Mouse (Mus musculus): ENCODE measurements at regions not wholly inside any gene's neighbourhood (a gene's known extent, or its start where the extent isn't known, plus 50 kb on each side); places are given as distances from the start of the nearest gene placed in this dataset.

DNA sequence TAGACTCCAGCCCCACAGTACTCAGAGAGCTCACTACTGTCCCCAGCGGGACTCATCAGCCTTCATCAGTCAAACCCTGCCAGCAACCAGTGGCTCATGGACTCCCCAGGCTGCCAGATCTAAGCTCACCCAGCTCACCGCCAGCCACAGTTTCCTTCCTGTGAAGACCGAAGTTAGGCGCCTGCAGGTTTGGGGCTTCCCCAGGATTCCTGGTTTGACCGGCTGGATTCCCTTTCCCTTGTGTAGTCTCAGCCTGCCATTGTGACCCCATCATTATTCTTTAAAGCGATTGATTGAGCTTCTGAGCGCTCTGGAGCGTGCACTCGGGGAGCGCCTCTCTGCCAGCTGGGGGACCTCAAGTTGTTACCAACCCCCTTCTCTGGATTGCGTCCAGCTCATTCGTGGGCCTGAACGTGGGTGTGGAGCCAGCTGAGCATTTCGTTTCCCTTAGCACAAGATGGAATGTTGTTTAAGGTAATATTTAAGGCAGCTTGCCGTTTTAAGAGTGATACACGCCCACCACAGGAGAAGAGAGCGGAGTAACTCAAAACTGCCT is 155.2 kb downstream of the Utp6 start:
- no peaks in the 10 kb centered on the region for H3K4me1 ChIP-seq (ENCODE audit: control insufficient read depth, insufficient read depth, low read length)
- 42% methylated on average over 17 of the region's 17 CpGs for WGBS
- H3K4me3 ChIP-seq (replicated peaks; ENCODE audit: low read depth, low read length): no peak overlapping the region

DNA sequence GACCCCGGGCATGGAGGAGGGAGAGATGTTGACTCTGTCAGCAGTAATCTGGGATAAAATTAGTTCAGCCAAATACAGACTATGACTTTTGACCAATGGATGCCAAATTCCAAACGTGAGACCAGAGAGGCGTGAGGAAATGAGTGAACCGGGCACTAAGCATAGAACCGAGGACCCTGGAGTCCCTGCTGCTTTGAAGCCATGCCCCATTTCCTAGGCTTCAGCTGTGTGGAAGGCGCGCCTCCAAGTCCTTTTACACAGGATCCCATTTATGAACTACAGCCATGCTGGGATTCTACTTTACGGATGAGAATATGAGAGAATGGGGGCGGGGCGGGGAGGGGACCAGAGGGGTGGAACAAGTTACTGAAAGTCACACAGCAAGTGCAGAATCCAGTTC is 155.8 kb downstream of the Utp6 start:
- no peak overlapping the region for H3K27ac ChIP-seq (replicated peaks; ENCODE audit: low read depth, low read length)

More for the DNA sequence above, 155.2 kb downstream of the Utp6 start:
- no peak overlapping the region for H3K27ac ChIP-seq (replicated peaks; ENCODE audit: low read depth, low read length)
- H3K9ac ChIP-seq (replicated peaks; ENCODE audit: low read length): no peak overlapping the region
- no peak overlapping the region for H3K4me2 ChIP-seq (ENCODE audit: low read length)
- no peaks in the 10 kb centered on the region for H3K27me3 ChIP-seq (ENCODE audit: control insufficient read depth, insufficient read depth, low read length)
- no peak for ATAC-seq (ENCODE audit: low FRiP score, low TSS enrichment)
- no peaks in the 10 kb centered on the region for H3K36me3 ChIP-seq (ENCODE audit: control insufficient read depth, insufficient read depth, low read length)
- no peaks in the 10 kb centered on the region for H3K9me3 ChIP-seq (ENCODE audit: control insufficient read depth, low read length)
- peak; percentile 31 for DNase-seq

DNA sequence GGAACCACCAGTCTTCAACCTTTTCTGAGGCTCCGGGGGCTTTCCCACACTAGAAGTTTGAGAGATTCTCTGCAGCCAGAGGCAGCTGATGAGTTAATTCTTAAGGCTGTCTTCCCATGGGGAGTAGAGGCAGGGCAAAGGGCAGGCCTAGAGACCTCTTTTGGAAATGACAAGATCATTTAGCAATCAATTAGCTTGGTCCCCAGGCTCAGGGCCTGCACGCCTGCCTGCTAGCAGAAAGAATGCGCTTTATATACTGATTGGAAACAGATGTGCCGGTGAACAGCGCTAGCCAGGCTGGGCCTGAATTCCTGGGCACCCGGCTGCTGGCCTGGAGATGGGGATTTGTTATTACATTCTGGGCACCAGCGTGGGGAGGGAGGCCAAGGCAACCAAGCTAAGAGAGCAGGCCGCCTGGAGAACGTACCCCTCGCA is 156.2 kb downstream of the Utp6 start:
- Histone ChIP-seq H3K4me1 (ENCODE audit: control insufficient read depth, insufficient read depth, low read length) (no peaks in the 10 kb centered on the region), H3K36me3 (ENCODE audit: control insufficient read depth, insufficient read depth, low read length) (no peaks in the 10 kb centered on the region), H3K9ac (replicated peaks; ENCODE audit: low read length) (no peak overlapping the region), H3K4me2 (ENCODE audit: low read length) (no peak overlapping the region), H3K9me3 (ENCODE audit: control insufficient read depth, low read length) (no peaks in the 10 kb centered on the region), H3K27me3 (ENCODE audit: control insufficient read depth, insufficient read depth, low read length) (no peaks in the 10 kb centered on the region), H3K4me3 (replicated peaks; ENCODE audit: low read depth, low read length) (no peak overlapping the region), H3K27ac (replicated peaks; ENCODE audit: low read depth, low read length) (no peak overlapping the region)
- WGBS: 47% methylated on average over 10 of the region's 10 CpGs
- peak; percentile 49 for DNase-seq
- no peak for ATAC-seq (ENCODE audit: low FRiP score, low TSS enrichment)

More for the DNA sequence above, 155.8 kb downstream of the Utp6 start:
- Histone ChIP-seq H3K4me3 (replicated peaks; ENCODE audit: low read depth, low read length) (no peak overlapping the region), H3K9me3 (ENCODE audit: control insufficient read depth, low read length) (no peaks in the 10 kb centered on the region), H3K9ac (replicated peaks; ENCODE audit: low read length) (no peak overlapping the region), H3K4me1 (ENCODE audit: control insufficient read depth, insufficient read depth, low read length) (no peaks in the 10 kb centered on the region), H3K27me3 (ENCODE audit: control insufficient read depth, insufficient read depth, low read length) (no peaks in the 10 kb centered on the region), H3K4me2 (ENCODE audit: low read length) (no peak overlapping the region), H3K36me3 (ENCODE audit: control insufficient read depth, insufficient read depth, low read length) (no peaks in the 10 kb centered on the region)
- WGBS: 86% methylated on average over 10 of the region's 10 CpGs
- no peak for DNase-seq
- ATAC-seq (ENCODE audit: low FRiP score, low TSS enrichment): no peak

GRCm38 (mm10) chr11:79803971-79804370 is 158.2 kb downstream of the Utp6 start:
- 76% methylated on average over 2 of the region's 2 CpGs for WGBS
- Histone ChIP-seq H3K27ac (replicated peaks; ENCODE audit: low read depth, low read length) (no peak overlapping the region), H3K9me3 (ENCODE audit: control insufficient read depth, low read length) (no peaks in the 10 kb centered on the region), H3K4me3 (replicated peaks; ENCODE audit: low read depth, low read length) (no peak overlapping the region), H3K9ac (replicated peaks; ENCODE audit: low read length) (no peak overlapping the region), H3K4me1 (ENCODE audit: control insufficient read depth, insufficient read depth, low read length) (no peaks in the 10 kb centered on the region), H3K4me2 (ENCODE audit: low read length) (no peak overlapping the region), H3K36me3 (ENCODE audit: control insufficient read depth, insufficient read depth, low read length) (no peaks in the 10 kb centered on the region), H3K27me3 (ENCODE audit: control insufficient read depth, insufficient read depth, low read length) (no peaks in the 10 kb centered on the region)
- DNase-seq (no peak), ATAC-seq (ENCODE audit: low FRiP score, low TSS enrichment) (no peak)

GRCm38 (mm10) chr11:79803006-79803405 is 159.2 kb downstream of the Utp6 start:
- Histone ChIP-seq H3K27ac (replicated peaks; ENCODE audit: low read depth, low read length) (no peak overlapping the region), H3K27me3 (ENCODE audit: control insufficient read depth, insufficient read depth, low read length) (no peaks in the 10 kb centered on the region), H3K36me3 (ENCODE audit: control insufficient read depth, insufficient read depth, low read length) (no peaks in the 10 kb centered on the region), H3K4me3 (replicated peaks; ENCODE audit: low read depth, low read length) (no peak overlapping the region), H3K9me3 (ENCODE audit: control insufficient read depth, low read length) (no peaks in the 10 kb centered on the region), H3K4me1 (ENCODE audit: control insufficient read depth, insufficient read depth, low read length) (no peaks in the 10 kb centered on the region), H3K9ac (replicated peaks; ENCODE audit: low read length) (no peak overlapping the region), H3K4me2 (ENCODE audit: low read length) (no peak overlapping the region)
- 79% methylated on average over 5 of the region's 5 CpGs for WGBS
- ATAC-seq (ENCODE audit: low FRiP score, low TSS enrichment) (no peak), DNase-seq (peak; percentile 19)

DNA sequence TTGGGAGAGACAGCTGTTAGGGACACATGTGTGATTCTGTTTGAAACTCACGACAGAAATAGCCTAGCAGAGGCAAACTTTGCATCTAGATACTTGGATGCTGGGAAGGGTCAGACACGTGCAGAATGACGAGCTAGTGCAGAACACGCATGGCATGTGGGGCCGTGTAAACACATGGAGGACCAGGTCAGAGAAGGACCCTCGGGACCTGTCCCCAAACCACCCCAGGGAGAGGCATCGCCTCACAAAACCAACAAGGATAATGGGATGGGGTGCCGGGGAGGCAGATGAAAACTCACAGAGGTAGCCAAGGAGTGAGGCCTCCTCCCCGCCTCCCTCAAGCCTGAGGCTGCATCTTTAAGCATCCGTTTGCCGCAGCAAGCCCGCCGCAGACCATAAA is 159.6 kb downstream of the Utp6 start:
- H3K36me3 ChIP-seq (ENCODE audit: control insufficient read depth, insufficient read depth, low read length): no peaks in the 10 kb centered on the region
- H3K4me3 ChIP-seq (replicated peaks; ENCODE audit: low read depth, low read length): no peak overlapping the region
- no peak overlapping the region for H3K27ac ChIP-seq (replicated peaks; ENCODE audit: low read depth, low read length)
- H3K9me3 ChIP-seq (ENCODE audit: control insufficient read depth, low read length): no peaks in the 10 kb centered on the region
- WGBS: 87% methylated on average over 13 of the region's 13 CpGs
- DNase-seq: no peak
- H3K9ac ChIP-seq (replicated peaks; ENCODE audit: low read length): no peak overlapping the region
- H3K4me1 ChIP-seq (ENCODE audit: control insufficient read depth, insufficient read depth, low read length): no peaks in the 10 kb centered on the region
- no peaks in the 10 kb centered on the region for H3K27me3 ChIP-seq (ENCODE audit: control insufficient read depth, insufficient read depth, low read length)
- H3K4me2 ChIP-seq (ENCODE audit: low read length): no peak overlapping the region
- no peak for ATAC-seq (ENCODE audit: low FRiP score, low TSS enrichment)

- no peak overlapping the region for H3K4me2 ChIP-seq (ENCODE audit: low read length)
- no peak overlapping the region for H3K9ac ChIP-seq (replicated peaks; ENCODE audit: low read length)
- ATAC-seq (ENCODE audit: low FRiP score, low TSS enrichment) (no peak), DNase-seq (no peak)
- H3K4me1 ChIP-seq (ENCODE audit: control insufficient read depth, insufficient read depth, low read length): no peaks in the 10 kb centered on the region
- no peak overlapping the region for H3K27ac ChIP-seq (replicated peaks; ENCODE audit: low read depth, low read length)
- 65% methylated on average over 8 of the region's 8 CpGs for WGBS
- no peaks in the 10 kb centered on the region for H3K27me3 ChIP-seq (ENCODE audit: control insufficient read depth, insufficient read depth, low read length)
- no peaks in the 10 kb centered on the region for H3K36me3 ChIP-seq (ENCODE audit: control insufficient read depth, insufficient read depth, low read length)
- H3K4me3 ChIP-seq (replicated peaks; ENCODE audit: low read depth, low read length): no peak overlapping the region
- no peaks in the 10 kb centered on the region for H3K9me3 ChIP-seq (ENCODE audit: control insufficient read depth, low read length)
Measured at GRCm38 (mm10) chr11:79800256-79800655, 161.9 kb downstream of the Utp6 start.

- no peak for DNase-seq
- 91% methylated on average over 3 of the region's 3 CpGs for WGBS
- no peak for ATAC-seq (ENCODE audit: low FRiP score, low TSS enrichment)
Measured at GRCm38 (mm10) chr11:79788251-79788741, 173.9 kb downstream of the Utp6 start.

DNA sequence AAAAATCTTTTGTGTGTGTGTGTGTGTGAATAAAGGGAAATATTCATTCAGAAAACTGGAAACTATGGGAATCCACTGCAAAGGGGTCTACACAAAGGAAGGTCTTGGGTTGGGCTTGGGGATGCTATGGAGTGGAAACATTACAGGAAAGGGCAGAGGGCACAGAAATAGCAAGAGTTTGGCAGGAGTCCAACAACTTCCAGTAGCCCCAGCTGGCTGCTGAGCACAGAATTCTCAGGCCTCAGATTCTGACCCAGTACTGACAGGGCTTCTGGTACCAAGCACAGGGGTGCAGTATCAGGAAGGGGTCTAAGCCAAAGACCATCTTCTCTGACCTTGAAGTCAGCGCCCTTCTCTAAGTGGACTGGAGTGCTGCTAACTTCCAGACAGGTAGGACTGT is 174.4 kb downstream of the Utp6 start:
- DNase-seq: peak; percentile 41
- WGBS: 88% methylated on average over 1 of the region's 1 CpGs
- ATAC-seq (ENCODE audit: low FRiP score, low TSS enrichment): no peak
- H3K36me3 ChIP-seq (ENCODE audit: control insufficient read depth, insufficient read depth, low read length): no peaks in the 10 kb centered on the region
- no peak overlapping the region for H3K9ac ChIP-seq (replicated peaks; ENCODE audit: low read length)
- no peak overlapping the region for H3K4me3 ChIP-seq (replicated peaks; ENCODE audit: low read depth, low read length)
- no peak overlapping the region for H3K27ac ChIP-seq (replicated peaks; ENCODE audit: low read depth, low read length)
- no peaks in the 10 kb centered on the region for H3K27me3 ChIP-seq (ENCODE audit: control insufficient read depth, insufficient read depth, low read length)
- no peaks in the 10 kb centered on the region for H3K9me3 ChIP-seq (ENCODE audit: control insufficient read depth, low read length)
- H3K4me2 ChIP-seq (ENCODE audit: low read length): no peak overlapping the region
- peaks cover 16% of the 10 kb centered on the region for H3K4me1 ChIP-seq (ENCODE audit: control insufficient read depth, insufficient read depth, low read length)

More at GRCm38 (mm10) chr11:79788251-79788741, 173.9 kb downstream of the Utp6 start:
- Histone ChIP-seq H3K27ac (replicated peaks; ENCODE audit: low read depth, low read length) (no peak overlapping the region), H3K4me2 (ENCODE audit: low read length) (no peak overlapping the region), H3K4me1 (ENCODE audit: control insufficient read depth, insufficient read depth, low read length) (peaks cover 17% of the 10 kb centered on the region), H3K36me3 (ENCODE audit: control insufficient read depth, insufficient read depth, low read length) (no peaks in the 10 kb centered on the region), H3K27me3 (ENCODE audit: control insufficient read depth, insufficient read depth, low read length) (no peaks in the 10 kb centered on the region), H3K4me3 (replicated peaks; ENCODE audit: low read depth, low read length) (no peak overlapping the region), H3K9ac (replicated peaks; ENCODE audit: low read length) (no peak overlapping the region), H3K9me3 (ENCODE audit: control insufficient read depth, low read length) (no peaks in the 10 kb centered on the region)
